Mouse (Mus musculus): ENCODE measurements around the gene Litaf.

Gene Litaf

DNA sequence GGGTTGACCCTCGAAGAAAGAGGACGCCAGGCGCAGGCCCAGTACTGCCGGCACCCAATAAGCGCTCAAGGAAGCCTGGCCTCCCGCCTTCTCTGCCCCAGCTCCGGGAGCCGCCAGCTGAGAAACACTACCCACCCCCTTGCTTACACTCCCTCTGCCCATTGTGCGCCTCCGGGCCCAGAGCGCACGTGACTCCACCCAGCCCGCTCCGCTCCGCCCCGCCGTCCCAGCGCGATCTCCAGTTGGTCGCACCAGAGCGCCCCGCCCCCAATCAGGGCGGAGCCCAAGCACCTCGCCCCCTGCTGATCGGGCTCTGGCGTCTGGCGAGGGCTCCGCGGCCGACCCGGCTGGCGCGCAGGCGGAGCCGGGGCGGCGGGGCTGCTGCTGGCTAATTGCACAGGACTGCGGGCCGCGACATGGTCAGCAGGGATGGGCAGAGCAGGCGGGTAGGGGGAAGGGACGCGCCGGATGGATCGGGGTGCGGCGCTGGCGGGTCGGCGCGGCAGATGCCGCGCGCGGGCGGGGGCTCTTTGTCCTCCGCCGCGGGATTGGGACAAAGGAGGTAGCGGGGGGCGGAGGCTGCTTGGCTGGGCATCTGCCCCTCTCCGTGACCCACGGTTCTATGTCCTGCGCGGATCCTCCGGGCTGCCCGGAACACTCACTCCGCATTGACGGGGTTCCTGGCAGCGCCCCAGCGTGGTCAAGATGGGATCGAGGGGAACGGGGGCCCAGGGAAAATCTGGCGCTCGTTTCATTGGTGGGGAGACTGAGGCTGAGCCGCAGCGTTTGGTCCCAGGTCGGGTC lies at the start of gene Litaf:
Gene Litaf, minus strand, starts transcription at position 129 of the 804 bp plus-strand sequence.
- DNase-seq (ENCODE audit: low read depth, low spot score): peak; percentile 99

DNA sequence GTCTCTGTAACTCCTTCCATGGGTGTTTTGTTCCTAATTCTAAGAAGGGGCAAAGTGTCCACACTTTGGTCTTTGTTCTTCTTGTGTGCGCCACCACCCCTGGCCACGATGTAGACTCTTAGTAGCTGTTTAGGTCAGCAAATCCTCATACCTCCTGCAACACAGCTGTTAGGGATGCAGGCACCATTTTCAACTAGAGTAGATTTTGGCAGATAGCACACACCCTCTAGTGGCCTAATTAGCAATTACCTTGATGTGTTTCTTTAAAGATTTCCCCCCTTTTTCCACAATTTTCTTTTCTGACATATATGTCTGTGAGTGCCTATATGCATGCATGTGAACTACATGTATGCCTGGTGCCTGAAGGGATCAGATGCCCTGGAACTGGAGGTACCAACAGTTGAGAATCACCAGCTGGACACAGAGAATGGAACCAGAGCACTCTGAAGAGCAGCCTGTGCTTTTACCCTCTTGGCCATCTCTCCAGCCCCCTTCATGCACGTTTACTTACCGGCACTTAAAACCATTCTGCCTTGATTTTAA lies 43.3 kb upstream of the Litaf start:
- peak; percentile 56 for DNase-seq (ENCODE audit: low read depth, low spot score)

DNA sequence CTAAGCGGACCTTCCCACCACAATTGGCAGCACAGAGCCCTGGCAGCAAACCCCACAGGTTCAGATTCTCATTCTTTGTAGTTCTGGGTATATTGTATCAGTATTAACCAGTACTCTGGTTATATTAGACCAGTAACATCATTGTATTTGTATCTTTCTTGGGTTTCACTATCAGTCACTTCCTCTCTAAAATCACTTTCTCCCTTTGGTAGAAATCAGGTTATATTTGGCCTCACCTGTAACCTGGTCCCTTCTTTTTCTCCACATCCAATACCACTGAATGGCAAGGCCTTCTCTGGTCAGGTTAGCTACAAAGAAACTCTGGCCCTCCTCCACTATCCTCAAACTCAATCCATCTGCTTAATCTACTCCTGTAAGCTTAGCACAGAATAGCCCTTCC lies 38.9 kb upstream of the Litaf start:
- DNase-seq (ENCODE audit: low read depth, low spot score): no peak

DNA sequence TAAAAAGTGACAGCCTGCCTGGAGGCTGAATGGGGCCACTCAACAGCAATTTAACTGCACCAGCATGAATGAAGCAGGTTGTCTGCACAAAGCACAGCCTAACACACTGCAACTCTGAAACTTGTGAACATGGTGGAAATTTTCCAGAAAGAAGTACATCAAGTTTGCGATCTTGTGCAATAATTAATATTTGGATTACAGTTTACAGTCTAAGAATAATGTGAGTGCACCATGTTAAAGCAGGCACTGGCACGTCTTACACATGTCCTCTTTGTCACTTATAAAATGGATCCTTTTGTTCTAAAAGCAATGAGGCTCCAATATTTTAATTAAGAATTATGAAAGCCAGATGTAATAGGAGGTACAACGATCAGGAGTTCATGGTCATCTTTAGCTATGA lies 31.3 kb upstream of the Litaf start:
- DNase-seq (ENCODE audit: low read depth, low spot score): no peak

DNA sequence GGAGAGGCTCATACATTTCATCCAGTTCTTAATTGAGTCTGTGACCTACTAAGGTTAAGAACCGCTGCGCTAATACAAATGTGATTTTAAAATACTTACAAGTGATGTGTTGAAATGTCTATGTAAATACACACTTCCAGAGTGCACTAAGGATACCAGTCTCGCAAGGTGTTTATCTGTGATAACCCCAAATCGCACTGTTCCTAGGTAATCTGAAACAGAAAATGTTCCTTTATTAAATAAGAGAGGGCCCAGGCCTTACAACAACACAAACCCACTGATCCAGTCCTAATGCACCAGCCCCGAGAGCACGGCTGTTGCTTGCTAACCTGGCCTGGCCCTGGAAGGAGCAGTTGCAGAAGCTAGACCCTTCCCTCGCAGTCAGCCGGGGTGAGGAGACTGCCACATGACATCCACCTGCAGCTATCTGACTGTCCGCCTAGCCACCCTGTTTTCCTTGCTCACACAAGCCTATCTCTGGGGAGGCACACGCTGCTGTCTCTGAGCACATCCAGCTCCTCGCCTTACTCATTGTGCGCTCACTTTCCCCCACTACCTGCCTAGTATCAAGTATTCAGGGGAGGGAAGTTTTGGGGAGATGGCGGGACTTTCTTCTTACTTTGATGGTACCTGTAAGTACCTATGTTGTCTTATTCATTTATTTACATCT lies 27.9 kb upstream of the Litaf start:
- no peak for DNase-seq (ENCODE audit: low read depth, low spot score)

DNA sequence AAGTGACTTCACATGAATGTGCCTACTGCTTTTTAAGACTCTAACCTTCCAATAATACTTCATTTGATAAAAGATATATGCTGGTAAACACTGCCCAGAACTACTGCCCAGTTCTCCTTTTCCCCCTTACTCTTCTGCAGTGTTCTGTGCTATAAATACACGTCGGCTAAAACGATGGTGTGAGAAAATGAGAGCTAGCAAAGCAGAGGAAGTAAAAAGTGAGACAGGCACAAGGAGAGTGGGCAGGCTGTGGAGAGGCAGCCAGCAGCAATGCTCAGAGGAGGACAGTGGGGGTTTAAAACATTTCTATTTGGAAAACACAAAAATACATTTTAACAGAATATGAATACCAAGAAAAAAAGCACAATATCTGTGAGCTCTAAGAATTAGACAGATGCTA lies 26.6 kb upstream of the Litaf start:
- DNase-seq (ENCODE audit: low read depth, low spot score): no peak

DNA sequence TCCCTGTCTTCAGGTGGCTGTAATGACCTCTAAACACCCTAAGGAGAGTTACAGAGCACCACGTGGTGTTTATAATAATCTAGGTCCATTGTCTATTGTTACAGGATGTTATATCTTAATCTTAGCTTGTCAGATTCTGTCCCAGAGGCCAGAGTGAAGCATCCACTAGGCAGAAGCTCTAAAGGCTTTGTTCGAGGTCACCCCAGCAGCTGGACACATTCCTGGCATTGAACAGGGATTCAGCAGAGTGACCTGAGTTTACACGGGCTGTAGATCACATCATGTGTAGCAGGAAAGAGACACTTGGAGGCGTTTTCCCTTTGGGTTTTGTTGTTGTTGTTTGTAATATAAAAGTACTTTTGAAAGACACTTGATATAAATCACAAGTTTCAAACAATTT lies 26.1 kb upstream of the Litaf start:
- no peak for DNase-seq (ENCODE audit: low read depth, low spot score)

DNA sequence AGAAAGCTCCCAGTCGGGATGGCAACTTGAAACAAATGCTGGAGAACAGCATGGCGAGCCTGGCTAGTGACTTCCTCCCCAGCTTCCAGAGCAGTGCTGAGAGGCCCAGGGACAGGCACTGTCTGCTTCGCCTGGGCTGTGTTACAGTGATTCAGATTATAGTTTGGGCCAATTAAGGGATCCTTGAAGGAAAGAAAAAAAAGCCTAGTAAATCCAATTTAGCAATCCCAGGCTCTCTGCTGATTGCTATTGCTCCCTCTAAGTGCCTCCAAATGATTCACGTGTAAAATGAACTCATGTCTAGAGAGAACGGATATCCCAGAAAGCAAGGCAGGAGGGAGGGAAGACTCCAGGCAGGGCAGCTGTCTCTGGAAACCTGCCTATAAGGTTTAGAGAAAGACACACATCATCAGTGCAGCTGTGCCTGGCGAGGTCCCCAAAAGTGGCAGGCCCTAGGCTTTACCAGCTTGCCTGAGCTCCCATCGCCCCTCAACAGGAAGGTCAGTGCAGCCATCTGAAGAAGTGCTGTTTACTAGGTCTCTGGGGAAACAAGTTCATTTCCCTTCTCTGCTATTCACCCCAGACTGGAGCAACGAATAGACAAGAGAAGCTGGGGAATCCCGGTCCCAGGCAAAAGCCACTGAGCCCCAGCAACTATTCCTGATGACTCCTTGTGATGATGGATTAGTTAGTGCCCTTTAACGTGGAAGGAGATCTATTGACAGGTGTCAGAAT lies 25.0 kb upstream of the Litaf start:
- DNase-seq (ENCODE audit: low read depth, low spot score): no peak

DNA sequence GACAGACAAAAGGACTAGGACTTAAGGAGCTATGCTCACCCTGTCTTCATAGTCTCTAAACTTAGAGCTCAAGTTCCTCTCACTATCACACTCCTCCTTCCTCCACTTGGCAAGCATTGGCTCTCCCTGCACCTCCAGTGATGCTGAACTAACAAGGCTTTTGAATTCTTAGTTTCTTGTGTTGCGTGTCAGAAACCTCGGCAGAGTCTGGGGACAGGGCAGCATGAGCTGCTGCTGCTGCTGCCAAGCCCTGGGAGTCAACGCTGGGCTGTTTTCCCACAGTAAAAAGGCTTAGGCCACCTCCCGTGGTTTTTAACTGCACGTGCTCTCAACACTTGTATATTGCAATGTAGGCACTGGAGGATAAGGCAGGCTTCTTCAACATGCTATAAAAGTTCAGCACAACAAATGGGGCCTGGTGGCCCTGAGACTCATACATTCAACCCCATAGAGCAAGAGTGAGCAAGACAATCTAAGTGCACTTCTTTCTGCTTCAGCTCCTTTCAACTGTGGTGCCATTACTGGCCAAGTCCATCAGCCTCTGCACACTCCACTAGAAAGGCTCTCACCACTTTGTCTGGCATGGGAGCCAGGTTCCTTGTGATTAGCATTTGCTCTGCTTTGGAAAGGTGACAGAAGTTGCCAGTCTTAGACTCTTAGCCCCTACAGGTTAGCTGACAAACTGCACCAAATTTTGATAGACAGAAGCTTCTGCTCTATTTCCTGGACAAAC lies 21.1 kb upstream of the Litaf start:
- no peak for DNase-seq (ENCODE audit: low read depth, low spot score)

DNA sequence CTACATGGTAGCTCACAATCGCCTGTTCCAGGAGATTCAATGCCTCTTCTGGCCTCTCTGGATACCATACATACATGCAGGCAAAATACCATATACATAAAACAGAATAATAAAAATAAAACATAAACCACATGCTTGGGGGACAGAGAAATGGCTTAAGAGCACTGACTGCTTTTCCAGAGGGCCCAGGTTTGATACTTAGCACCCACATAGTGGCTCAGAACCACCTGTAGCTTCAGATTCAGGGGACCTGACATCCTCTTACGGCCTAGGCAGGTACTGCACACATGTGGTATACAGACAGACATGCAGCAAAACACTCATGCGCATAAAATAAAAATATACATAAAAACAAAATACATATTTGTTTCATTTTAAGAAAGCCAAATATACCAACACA lies 20.3 kb upstream of the Litaf start:
- no peak for DNase-seq (ENCODE audit: low read depth, low spot score)

DNA sequence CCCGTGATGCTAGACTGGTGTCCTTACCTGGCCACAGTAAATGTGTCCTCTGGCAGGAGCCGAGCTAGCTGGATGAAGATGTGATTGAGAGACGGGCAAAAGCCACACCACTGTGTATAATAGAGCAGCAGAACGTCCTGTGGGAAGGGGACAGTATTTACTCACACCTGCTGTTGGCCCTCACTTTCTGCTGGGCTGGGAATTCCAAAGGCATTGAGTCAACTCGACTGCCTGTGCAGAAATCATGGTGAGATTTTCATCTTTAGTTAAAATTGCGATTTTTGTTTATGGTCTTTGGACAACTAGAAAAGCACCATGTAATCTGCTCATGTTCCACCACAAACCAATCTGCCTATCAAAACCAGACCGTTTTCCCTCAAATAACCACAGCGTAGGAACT lies 18.2 kb upstream of the Litaf start:
- DNase-seq (ENCODE audit: low read depth, low spot score): no peak

DNA sequence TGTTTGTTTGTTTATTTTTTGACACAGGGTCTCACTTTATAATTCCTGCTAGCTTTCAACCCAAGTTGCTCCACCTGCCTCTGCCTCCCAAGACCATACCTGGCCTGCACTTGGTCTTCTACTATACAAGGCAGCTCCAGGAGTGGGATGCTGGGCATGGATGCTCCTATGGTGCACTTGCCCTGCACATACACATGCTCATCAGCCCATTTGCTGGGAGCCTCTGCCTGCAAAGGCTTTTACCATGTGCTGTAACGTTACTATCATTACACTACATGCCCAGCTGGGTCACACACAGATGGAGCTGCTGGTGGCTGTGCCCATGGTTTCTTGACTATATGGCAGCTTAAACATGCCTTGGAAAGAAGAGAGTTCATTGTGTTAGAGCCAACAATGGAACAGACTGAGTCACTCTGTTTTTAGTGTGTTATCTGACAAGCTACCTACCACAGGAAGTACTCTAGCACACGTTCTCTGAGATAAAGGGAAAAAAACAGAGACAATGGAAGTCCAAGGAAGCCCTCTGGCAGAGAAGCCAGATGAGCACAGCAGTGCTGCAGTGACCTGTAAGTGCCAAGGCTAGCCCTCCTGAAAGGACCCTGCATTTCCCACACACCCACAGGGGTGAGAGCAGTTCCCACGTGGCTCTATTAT lies 12.4 kb upstream of the Litaf start:
- peak; percentile 20 for DNase-seq (ENCODE audit: low read depth, low spot score)

DNA sequence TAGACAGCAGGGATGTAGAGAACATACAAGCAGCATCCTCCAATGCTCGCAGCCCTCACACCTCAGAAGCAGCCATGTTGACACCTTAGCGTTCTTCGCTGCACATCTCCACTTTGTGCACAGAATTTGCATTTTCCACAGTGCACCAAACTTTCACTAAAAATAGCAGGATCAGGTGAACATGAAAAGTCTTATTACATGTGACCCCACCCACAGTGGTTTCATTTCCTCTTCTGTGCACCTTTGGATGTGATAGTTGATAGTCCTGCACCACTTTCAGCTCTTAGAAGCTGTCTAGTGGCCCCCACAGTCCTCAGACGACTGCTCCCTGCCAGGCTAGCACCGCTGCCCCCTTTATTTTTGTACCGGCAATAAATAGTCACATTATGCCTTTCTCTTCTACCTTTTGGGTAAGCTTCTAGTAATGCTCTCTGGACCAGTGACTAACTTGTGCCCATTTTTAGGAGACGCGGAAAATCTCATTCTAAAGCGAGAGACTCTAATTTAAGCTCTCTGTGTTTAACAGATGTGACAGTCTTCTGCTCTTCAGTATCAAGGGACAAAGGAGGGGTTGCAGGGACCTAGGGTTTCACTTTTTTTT lies 11.7 kb upstream of the Litaf start:
- peak; percentile 49 for DNase-seq (ENCODE audit: low read depth, low spot score)

DNA sequence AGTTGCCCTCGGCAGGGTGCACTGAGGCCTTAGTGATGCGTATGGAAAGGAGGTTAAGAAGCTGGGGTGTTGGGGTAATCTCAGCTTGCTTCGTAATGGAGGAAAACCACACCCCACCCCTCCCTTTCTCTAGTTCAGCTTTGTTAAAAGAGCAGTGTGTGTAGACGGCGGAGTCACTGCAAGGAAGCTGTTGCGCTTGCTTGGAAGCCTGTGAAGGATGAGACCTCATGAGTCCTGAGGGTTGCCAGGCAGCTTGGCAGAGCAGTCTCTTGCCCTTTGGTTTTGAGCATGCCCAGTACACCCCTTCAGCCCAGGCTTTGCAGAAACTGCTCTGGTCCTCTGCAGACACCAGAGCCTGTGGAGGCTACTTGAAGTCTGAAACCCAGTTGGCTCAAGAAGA lies 7.1 kb upstream of the Litaf start:
- DNase-seq (ENCODE audit: low read depth, low spot score): peak; percentile 38

DNA sequence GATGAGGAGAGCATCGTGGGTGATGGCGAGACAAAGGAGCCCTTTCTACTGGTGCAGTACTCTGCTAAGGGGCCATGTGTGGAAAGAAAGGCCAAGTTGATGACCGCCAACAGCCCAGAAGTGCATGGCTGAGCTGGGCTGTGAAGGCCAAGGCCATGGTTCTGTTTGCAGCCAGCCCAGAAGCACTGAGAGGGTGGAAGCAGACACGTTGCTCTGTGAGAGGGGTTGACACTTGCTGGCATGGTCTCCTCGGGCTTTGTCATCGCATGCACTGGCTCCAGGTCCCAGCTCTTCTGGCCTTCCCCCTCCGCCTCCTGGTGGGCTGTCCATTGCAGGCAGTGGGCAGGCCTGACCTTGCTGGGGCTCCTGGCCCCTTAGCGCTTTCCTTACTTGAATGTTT lies 6.5 kb upstream of the Litaf start:
- no peak for DNase-seq (ENCODE audit: low read depth, low spot score)

DNA sequence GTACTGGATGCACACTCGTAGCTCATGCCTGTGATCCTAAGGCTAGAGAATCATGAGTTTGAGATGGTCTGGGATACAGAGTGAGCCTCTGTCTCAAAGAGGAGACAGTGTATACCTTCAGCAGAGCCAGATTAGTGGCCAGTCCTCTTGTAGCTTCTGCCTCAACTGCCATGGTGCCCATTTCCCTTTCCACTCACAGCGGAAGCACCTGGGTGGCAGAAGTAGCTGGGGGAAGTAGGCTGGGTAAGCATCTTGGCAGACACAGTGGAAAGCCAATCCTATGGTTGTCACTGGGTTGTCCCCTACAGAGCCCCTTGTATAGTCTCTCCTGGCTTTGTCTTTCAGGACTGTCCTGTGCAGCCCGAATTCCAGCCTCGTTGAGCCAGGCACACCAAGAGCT lies 5.9 kb upstream of the Litaf start:
- no peak for DNase-seq (ENCODE audit: low read depth, low spot score)

DNA sequence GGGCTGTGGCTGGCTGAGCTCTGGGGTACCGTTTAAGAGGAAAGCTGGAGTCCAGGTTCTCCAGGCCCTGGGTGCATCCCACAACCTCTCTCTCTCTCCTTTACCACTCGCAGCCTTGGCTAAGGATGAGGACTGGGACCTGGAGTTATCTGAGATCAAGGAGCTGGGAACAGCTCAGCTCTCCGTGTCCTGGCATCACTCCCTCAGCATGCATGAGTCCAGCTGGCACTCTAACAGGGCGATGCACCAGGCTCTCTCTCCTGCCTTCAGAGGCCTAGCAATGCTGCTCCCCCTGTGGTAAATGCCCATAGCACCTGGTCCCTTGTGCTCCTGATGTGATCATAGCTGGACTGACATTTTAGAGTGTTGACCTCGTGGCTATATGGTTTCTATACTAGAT lies 5.2 kb upstream of the Litaf start:
- DNase-seq (ENCODE audit: low read depth, low spot score): no peak

DNA sequence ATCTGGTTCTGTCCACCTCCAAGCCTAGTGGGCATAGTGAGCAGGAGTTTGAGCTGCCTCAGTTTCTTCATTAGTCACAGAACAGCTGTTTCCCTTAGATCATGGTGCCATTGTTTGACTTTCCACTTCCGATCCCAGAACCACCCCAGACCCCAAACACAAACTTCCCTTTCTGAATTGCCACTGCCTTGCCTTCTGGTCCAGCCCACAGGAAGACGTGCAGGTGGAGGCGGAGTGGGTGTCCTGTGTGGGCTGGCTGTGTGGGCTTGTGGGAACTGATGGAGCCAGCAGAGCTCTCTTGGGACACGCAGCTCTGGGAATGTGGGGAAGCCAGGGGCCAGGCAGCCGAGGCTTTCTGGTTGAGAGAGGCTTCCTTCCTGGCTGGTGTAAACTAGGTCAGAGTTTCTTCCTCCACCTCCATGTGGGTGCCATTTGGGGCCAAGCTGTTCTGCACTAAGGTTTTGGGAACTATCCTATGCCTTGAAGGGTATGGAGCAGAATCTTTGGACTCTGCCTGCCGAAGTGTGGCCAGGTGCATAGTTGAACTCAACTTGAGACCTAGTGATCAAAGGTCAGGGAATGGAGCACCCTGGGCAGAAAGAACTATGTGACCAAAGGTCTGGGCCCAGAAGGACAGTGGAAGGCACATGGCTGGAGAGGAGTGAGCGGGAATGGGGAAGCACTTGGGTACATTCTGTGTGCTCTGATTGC lies 3.9 kb upstream of the Litaf start:
- DNase-seq (ENCODE audit: low read depth, low spot score): no peak

DNA sequence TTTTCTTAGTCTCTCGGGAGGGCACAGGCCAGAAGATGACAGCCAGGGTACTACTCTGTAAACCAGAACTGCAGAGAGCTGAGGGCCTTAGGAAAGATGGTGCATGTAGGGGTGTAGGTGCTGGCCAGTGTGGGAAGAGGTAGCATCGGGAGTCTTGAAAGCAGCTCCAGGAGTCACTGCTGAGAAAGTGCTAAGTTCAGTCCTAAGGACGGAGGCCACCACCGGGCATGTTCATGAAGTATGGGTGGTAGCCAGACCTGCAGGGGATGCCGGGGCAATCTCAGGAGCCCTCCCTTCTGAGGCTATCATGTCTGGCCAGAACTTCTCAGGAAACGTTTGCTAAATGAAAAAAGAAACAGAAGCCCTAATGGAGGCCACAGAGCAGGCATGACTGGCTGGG lies 3.3 kb upstream of the Litaf start:
- no peak for DNase-seq (ENCODE audit: low read depth, low spot score)

DNA sequence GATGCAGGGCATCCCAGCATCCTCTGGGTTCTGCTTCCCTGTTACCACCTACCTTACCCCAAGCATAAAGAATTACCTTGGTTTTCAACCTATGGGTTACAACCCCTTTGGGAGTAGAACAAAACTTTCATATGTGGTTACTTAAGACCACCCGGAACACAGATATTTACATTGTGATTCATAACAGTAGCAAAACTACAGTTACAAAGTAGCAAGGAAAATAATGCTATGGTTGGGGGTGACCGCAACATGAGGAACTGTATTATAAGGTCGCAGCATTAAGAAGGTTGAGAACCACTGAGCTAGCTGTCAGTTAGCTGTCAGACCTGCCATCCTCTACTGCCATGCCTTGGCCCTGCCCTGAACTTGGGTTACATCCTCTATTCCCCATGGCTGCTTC lies 2.7 kb upstream of the Litaf start:
- DNase-seq (ENCODE audit: low read depth, low spot score): no peak

Data from CD4-positive, CD25-positive, alpha-beta regulatory T cell, adult 2 months (primary cell).